Mouse (Mus musculus): ENCODE measurements around the gene Zzz3. TPM values are rescaled to one million over a fixed set of nuclear protein-coding genes. Genes with fewer than 3 reads are reported as not detected.

The Zzz3 gene
- 96.5 TPM for polyA plus RNA-seq (2014; fragmentation: Illumina TruSeq; extraction: RNeasy Lipid Tissue Mini Kit (QIAGEN cat#74804))

DNA sequence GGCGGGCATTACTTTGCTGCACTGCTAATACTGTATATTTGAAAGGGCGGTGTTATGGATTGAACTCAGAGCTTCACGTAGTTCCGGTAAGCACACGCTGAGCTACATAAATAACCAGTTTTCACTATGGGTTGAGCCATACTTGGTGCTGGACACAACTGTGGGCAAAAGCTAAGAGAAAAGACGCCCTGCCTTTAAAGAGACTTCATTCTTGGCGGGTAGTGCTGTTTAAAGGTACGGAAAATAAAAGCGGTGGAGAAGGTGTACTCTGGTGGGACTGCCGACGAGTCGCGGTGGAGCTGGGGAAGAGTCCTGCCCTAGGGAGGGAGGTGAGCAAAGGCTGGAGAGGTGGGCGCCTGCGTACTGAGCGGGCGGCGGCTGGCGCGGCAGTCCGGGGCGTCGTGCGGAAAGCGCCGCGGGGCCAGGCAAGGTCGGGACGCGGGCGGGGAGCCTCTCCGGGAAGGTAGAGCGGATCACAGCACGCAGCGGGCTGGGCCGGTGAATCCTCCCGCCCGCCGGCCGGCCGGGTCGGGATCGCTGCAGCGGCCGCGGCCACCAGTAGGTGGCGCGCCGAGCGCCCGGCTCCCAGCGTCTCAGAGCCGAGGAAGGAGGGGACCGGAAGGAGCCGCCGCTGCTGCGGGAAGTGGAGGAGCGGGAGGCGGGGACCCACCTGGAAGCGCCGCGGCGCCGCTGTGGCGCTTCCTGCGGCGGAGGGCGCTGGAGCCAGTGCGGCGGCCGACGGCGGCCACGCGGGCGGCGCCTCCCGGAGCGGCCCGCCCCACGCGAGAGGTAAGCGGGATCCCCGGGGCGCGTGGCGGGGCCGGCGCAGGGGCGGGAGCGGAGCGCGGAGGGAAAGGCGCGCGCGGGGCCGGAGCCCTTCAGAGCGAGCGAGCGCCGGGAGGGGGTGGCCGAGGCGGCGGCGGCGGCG is at the start of gene Zzz3:
Zzz3 (plus strand) TSS at position 124 of the 928 bp plus-strand sequence.

DNA sequence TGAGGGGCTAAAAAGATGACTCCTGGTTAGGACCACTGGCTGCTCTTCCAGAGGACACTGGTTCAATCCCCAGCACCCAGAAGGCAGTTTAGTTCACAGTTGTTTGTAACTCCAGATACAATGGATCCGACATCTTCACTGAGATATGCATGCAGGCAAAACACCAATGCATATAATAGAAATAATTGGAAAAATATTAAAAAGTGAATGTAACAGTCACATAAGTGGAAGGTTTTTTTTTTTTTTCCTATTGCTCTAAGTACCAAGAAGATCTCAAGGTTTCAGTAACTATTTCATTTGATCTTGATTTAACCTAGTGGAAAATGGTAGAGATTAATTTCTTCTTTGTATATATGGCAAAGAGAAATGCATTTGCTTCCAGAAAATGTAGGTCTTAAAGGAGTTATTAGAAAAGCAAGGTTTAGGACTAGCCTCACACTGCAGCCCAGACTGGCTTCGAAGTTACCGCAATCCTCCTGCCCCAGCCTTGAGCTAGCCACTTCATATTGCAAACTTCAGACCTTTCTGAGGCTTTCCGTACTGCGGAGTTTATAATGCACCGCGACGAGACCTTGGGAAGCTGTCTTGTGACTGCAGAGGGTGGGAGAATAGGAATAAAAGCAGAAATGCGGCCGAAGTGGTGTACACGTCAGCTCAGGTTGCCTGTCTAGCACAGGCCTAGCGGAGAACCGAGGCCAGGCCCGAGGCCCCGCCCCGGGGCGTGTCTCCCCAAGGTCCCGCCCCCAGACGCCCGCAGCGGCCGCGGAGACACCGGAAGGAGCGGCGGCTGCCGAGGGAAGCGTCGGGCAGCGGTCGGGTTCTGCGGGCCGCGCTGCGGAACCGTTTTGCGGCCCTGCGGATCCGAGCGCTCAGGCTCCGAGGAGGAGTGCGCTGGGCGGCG is 49.3 kb upstream of the Zzz3 start, which contains the start of gene Usp33:
Usp33 (plus strand) TSS at position 747 of the 901 bp plus-strand sequence.

Other genes starting within 250 kb of the Zzz3 start
- gene Gipc2, start 229.2 kb upstream of the Zzz3 start, polyA plus RNA-seq (2014; fragmentation: Illumina TruSeq; extraction: RNeasy Lipid Tissue Mini Kit (QIAGEN cat#74804)): 4.9 TPM
- 194 TPM for gene Dnajb4, start 185.2 kb upstream of the Zzz3 start, polyA plus RNA-seq (2014; fragmentation: Illumina TruSeq; extraction: RNeasy Lipid Tissue Mini Kit (QIAGEN cat#74804))
- 262 TPM for gene Fubp1, start 185.1 kb upstream of the Zzz3 start, polyA plus RNA-seq (2014; fragmentation: Illumina TruSeq; extraction: RNeasy Lipid Tissue Mini Kit (QIAGEN cat#74804))
- gene Nexn, start 129.1 kb upstream of the Zzz3 start, polyA plus RNA-seq (2014; fragmentation: Illumina TruSeq; extraction: RNeasy Lipid Tissue Mini Kit (QIAGEN cat#74804)): 309 TPM
- 36.9 TPM for gene Miga1, start 55.1 kb upstream of the Zzz3 start, polyA plus RNA-seq (2014; fragmentation: Illumina TruSeq; extraction: RNeasy Lipid Tissue Mini Kit (QIAGEN cat#74804))
- gene Usp33, start 49.0 kb upstream of the Zzz3 start, polyA plus RNA-seq (2014; fragmentation: Illumina TruSeq; extraction: RNeasy Lipid Tissue Mini Kit (QIAGEN cat#74804)): 129 TPM

All from ovary, adult 10 weeks (tissue).